Mouse (Mus musculus): Measurements from ENCODE around the gene C130032M10Rik. TPM values are rescaled to one million over a fixed set of nuclear protein-coding genes. Genes with fewer than 3 reads are reported as not detected.

Gene C130032M10Rik
- polyA plus RNA-seq, 1 experiment from 2014 or later, result not detected

- Histone ChIP-seq H3K36me3 (ENCODE audit: control insufficient read depth, insufficient read depth, low read length) (no peaks in the 10 kb centered on the region), H3K27ac (replicated peaks) (peak overlapping the region; percentile 56; the same call in 1 of the 2 replicates), H3K4me2 (replicated peaks; ENCODE audit: low read depth) (no peak overlapping the region), H3K4me1 (replicated peaks; ENCODE audit: control insufficient read depth, insufficient read depth) (peaks cover 2% of the 10 kb centered on the region; the same call in 1 of the 2 replicates), H3K9ac (ENCODE audit: low read length) (no peak overlapping the region), H3K4me3 (ENCODE audit: low read depth, low read length) (no peak overlapping the region), H3K27me3 (ENCODE audit: control insufficient read depth, insufficient read depth, low read length) (no peaks in the 10 kb centered on the region), H3K9me3 (ENCODE audit: control insufficient read depth, low read length) (no peaks in the 10 kb centered on the region)
- 42% methylated on average over 6 of the region's 6 CpGs for WGBS
- peak; percentile 56; the same call in 1 of the 2 replicates for ATAC-seq (ENCODE audit: low FRiP score, low TSS enrichment)
- peak; percentile 69 for DNase-seq (ENCODE audit: low spot score)
- no peak for TF ChIP-seq CTCF (IDR thresholded peaks at IDR 0.05; ENCODE audit: low read depth)
- TF ChIP-seq EP300 (optimal IDR thresholded peaks at IDR 0.05), result no peak
Measured at GRCm38 (mm10) chr9:114547643-114548077, 32.2 kb downstream of the C130032M10Rik start.

- H3K27ac ChIP-seq (replicated peaks), result 0 out of 2 replicates have a peak overlapping the region, but pooled peaks have one; percentile 1
- WGBS, result 62% methylated on average over 4 of the region's 4 CpGs
- ATAC-seq (ENCODE audit: low FRiP score, low TSS enrichment) (no peak), DNase-seq (ENCODE audit: low spot score) (no peak)
- H3K4me2 ChIP-seq (replicated peaks; ENCODE audit: low read depth), result no peak overlapping the region
- peaks cover 2% of the 10 kb centered on the region; the same call in 1 of the 2 replicates for H3K4me1 ChIP-seq (replicated peaks; ENCODE audit: control insufficient read depth, insufficient read depth)
- H3K9ac ChIP-seq (ENCODE audit: low read length), result no peak overlapping the region
- H3K27me3 ChIP-seq (ENCODE audit: control insufficient read depth, insufficient read depth, low read length), result no peaks in the 10 kb centered on the region
- H3K9me3 ChIP-seq (ENCODE audit: control insufficient read depth, low read length), result no peaks in the 10 kb centered on the region
- H3K36me3 ChIP-seq (ENCODE audit: control insufficient read depth, insufficient read depth, low read length), result no peaks in the 10 kb centered on the region
- TF ChIP-seq CTCF (IDR thresholded peaks at IDR 0.05; ENCODE audit: low read depth) (no peak), EP300 (optimal IDR thresholded peaks at IDR 0.05) (no peak)
- no peak overlapping the region for H3K4me3 ChIP-seq (ENCODE audit: low read depth, low read length)
Measured at GRCm38 (mm10) chr9:114548496-114548895, 33.0 kb downstream of the C130032M10Rik start.

GRCm38 (mm10) chr9:114549117-114549516 lies 33.6 kb downstream of the C130032M10Rik start:
- no peaks in the 10 kb centered on the region for H3K9me3 ChIP-seq (ENCODE audit: control insufficient read depth, low read length)
- no peaks in the 10 kb centered on the region for H3K36me3 ChIP-seq (ENCODE audit: control insufficient read depth, insufficient read depth, low read length)
- no peak for DNase-seq (ENCODE audit: low spot score)
- H3K9ac ChIP-seq (ENCODE audit: low read length), result no peak overlapping the region
- ATAC-seq (ENCODE audit: low FRiP score, low TSS enrichment), result no peak
- no peak for TF ChIP-seq CTCF (IDR thresholded peaks at IDR 0.05; ENCODE audit: low read depth)
- no peak for TF ChIP-seq EP300 (optimal IDR thresholded peaks at IDR 0.05)
- 69% methylated on average over 5 of the region's 5 CpGs for WGBS
- no peaks in the 10 kb centered on the region for H3K27me3 ChIP-seq (ENCODE audit: control insufficient read depth, insufficient read depth, low read length)
- peaks cover 2% of the 10 kb centered on the region; the same call in 1 of the 2 replicates for H3K4me1 ChIP-seq (replicated peaks; ENCODE audit: control insufficient read depth, insufficient read depth)
- H3K4me3 ChIP-seq (ENCODE audit: low read depth, low read length), result no peak overlapping the region
- no peak overlapping the region for H3K27ac ChIP-seq (replicated peaks)
- H3K4me2 ChIP-seq (replicated peaks; ENCODE audit: low read depth), result no peak overlapping the region

- WGBS, result 33% methylated on average over 6 of the region's 6 CpGs
- H3K27ac ChIP-seq (replicated peaks), result no peak overlapping the region
- H3K4me2 ChIP-seq (replicated peaks; ENCODE audit: low read depth), result no peak overlapping the region
- no peaks in the 10 kb centered on the region for H3K4me1 ChIP-seq (replicated peaks; ENCODE audit: control insufficient read depth, insufficient read depth)
- no peaks in the 10 kb centered on the region for H3K27me3 ChIP-seq (ENCODE audit: control insufficient read depth, insufficient read depth, low read length)
- H3K4me3 ChIP-seq (ENCODE audit: low read depth, low read length), result no peak overlapping the region
- no peaks in the 10 kb centered on the region for H3K9me3 ChIP-seq (ENCODE audit: control insufficient read depth, low read length)
- no peaks in the 10 kb centered on the region for H3K36me3 ChIP-seq (ENCODE audit: control insufficient read depth, insufficient read depth, low read length)
- DNase-seq (ENCODE audit: low spot score) (no peak), ATAC-seq (ENCODE audit: low FRiP score, low TSS enrichment) (no peak)
- TF ChIP-seq EP300 (optimal IDR thresholded peaks at IDR 0.05) (no peak), CTCF (IDR thresholded peaks at IDR 0.05; ENCODE audit: low read depth) (no peak)
- no peak overlapping the region for H3K9ac ChIP-seq (ENCODE audit: low read length)
Measured at GRCm38 (mm10) chr9:114550033-114550432, 34.5 kb downstream of the C130032M10Rik start.

GRCm38 (mm10) chr9:114553828-114554227 lies 38.3 kb downstream of the C130032M10Rik start:
- no peaks in the 10 kb centered on the region for H3K36me3 ChIP-seq (ENCODE audit: control insufficient read depth, insufficient read depth, low read length)
- TF ChIP-seq EP300 (optimal IDR thresholded peaks at IDR 0.05) (no peak), CTCF (IDR thresholded peaks at IDR 0.05; ENCODE audit: low read depth) (no peak)
- no peak overlapping the region for H3K4me2 ChIP-seq (replicated peaks; ENCODE audit: low read depth)
- H3K4me1 ChIP-seq (replicated peaks; ENCODE audit: control insufficient read depth, insufficient read depth), result no peaks in the 10 kb centered on the region
- H3K9ac ChIP-seq (ENCODE audit: low read length), result no peak overlapping the region
- no peaks in the 10 kb centered on the region for H3K27me3 ChIP-seq (ENCODE audit: control insufficient read depth, insufficient read depth, low read length)
- ATAC-seq (ENCODE audit: low FRiP score, low TSS enrichment), result no peak
- no peaks in the 10 kb centered on the region for H3K9me3 ChIP-seq (ENCODE audit: control insufficient read depth, low read length)
- H3K4me3 ChIP-seq (ENCODE audit: low read depth, low read length), result no peak overlapping the region
- H3K27ac ChIP-seq (replicated peaks), result peak overlapping the region; percentile 30; the same call in 1 of the 2 replicates
- DNase-seq (ENCODE audit: low spot score), result no peak

- Histone ChIP-seq H3K27ac (replicated peaks) (peak overlapping the region; percentile 30), H3K4me2 (replicated peaks; ENCODE audit: low read depth) (no peak overlapping the region), H3K36me3 (ENCODE audit: control insufficient read depth, insufficient read depth, low read length) (no peaks in the 10 kb centered on the region), H3K4me1 (replicated peaks; ENCODE audit: control insufficient read depth, insufficient read depth) (no peaks in the 10 kb centered on the region), H3K9ac (ENCODE audit: low read length) (no peak overlapping the region), H3K27me3 (ENCODE audit: control insufficient read depth, insufficient read depth, low read length) (no peaks in the 10 kb centered on the region), H3K4me3 (ENCODE audit: low read depth, low read length) (no peak overlapping the region), H3K9me3 (ENCODE audit: control insufficient read depth, low read length) (no peaks in the 10 kb centered on the region)
- WGBS, result 40% methylated on average over 5 of the region's 5 CpGs
- ATAC-seq (ENCODE audit: low FRiP score, low TSS enrichment) (peak; percentile 90), DNase-seq (ENCODE audit: low spot score) (peak; percentile 95)
- TF ChIP-seq CTCF (IDR thresholded peaks at IDR 0.05; ENCODE audit: low read depth), result peak; percentile 29
- TF ChIP-seq EP300 (optimal IDR thresholded peaks at IDR 0.05), result no peak
Measured at GRCm38 (mm10) chr9:114554355-114554979, 39.0 kb downstream of the C130032M10Rik start.

Data from stomach, postnatal 0 days (tissue).